Mouse (Mus musculus): ENCODE measurements around the gene Ccdc191. TPM values are rescaled to one million over a fixed set of nuclear protein-coding genes. Genes with fewer than 3 reads are reported as not detected.

Ccdc191 gene
- polyA plus RNA-seq, 1 experiment from 2014 or later, result 14.4 TPM

DNA sequence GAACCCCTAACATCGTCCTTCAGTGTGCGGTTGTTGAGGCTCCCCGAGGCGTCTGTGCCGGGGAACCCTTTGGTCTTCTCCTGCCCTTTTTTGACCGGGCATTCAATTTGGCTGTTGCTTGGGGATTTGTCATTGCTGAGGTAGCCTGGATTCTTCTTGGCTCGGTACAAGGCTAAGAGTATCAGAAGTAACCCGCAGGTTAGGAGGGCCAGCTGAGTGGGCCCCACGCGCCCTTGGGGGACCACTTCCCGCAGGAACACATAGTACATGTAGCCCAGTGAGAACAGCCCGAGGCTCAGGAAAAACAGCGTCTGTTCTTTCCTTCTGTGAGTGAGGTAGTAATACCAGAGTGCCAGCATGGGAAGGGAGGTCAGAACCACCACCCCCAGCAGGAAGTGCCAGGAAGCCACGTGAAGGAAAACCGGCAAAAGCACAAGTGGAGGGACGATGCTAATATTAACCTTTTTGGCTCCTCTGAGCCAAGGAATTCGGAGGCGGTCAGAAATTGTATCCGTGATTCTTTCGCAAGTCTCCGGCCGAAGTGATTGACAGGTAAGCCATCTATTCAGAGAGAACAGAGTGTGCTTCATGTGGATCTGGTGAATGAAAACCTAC, 84.1 kb downstream of the Ccdc191 start:
- H3K27me3 ChIP-seq (ENCODE audit: control insufficient read depth, insufficient read depth, low read length), result no peaks in the 10 kb centered on the region
- H3K9me3 ChIP-seq (ENCODE audit: control insufficient read depth, low read length), result no peaks in the 10 kb centered on the region
- 88% methylated on average over 22 of the region's 22 CpGs for WGBS
- ATAC-seq (ENCODE audit: insufficient number of reproducible peaks, low FRiP score, low TSS enrichment, low read depth) (no peak), DNase-seq (ENCODE audit: low spot score) (no peak)
- no peak overlapping the region for H3K9ac ChIP-seq (ENCODE audit: low read length)
- H3K36me3 ChIP-seq (ENCODE audit: control insufficient read depth, insufficient read depth, low read length), result no peaks in the 10 kb centered on the region
- no peaks in the 10 kb centered on the region for H3K4me1 ChIP-seq (ENCODE audit: control insufficient read depth, insufficient read depth, low read length)
- H3K27ac ChIP-seq (replicated peaks; ENCODE audit: low read depth, low read length), result no peak overlapping the region
- no peak overlapping the region for H3K4me2 ChIP-seq (ENCODE audit: low read depth, severe bottlenecking)
- H3K4me3 ChIP-seq (ENCODE audit: low read depth, low read length), result no peak overlapping the region

DNA sequence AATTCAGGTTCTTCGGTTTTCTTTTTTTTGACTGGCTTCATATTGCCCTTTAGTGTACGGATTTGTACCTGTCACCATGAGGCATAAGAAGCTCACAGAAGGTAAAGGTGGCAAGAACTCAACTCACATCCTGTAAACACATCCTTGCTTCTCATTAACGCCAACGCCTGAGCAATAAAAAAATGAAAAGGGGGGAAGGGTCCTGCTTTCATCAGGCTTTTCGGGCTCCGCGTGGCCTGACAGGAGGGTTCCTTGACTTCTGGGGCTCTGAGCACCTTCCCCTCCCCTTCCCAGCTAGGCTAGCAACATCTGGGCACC, 89.4 kb downstream of the Ccdc191 start:
- 0 out of 2 replicates have a peak, but pooled peaks cover 3% of the 10 kb centered on the region for H3K27me3 ChIP-seq (ENCODE audit: control insufficient read depth, insufficient read depth, low read length)
- peak overlapping the region; percentile 64 for H3K4me3 ChIP-seq (ENCODE audit: low read depth, low read length)
- DNase-seq (ENCODE audit: low spot score), result no peak
- peak overlapping the region; percentile 100 for H3K4me2 ChIP-seq (ENCODE audit: low read depth, severe bottlenecking)
- H3K27ac ChIP-seq (replicated peaks; ENCODE audit: low read depth, low read length), result no peak overlapping the region
- H3K9ac ChIP-seq (ENCODE audit: low read length), result peak overlapping the region; percentile 45; the same call in 1 of the 2 replicates
- no peaks in the 10 kb centered on the region for H3K9me3 ChIP-seq (ENCODE audit: control insufficient read depth, low read length)
- H3K4me1 ChIP-seq (ENCODE audit: control insufficient read depth, insufficient read depth, low read length), result 0 out of 2 replicates have a peak, but pooled peaks cover 5% of the 10 kb centered on the region
- ATAC-seq (ENCODE audit: insufficient number of reproducible peaks, low FRiP score, low TSS enrichment, low read depth), result no peak
- 16% methylated on average over 7 of the region's 7 CpGs for WGBS
- no peaks in the 10 kb centered on the region for H3K36me3 ChIP-seq (ENCODE audit: control insufficient read depth, insufficient read depth, low read length)

DNA sequence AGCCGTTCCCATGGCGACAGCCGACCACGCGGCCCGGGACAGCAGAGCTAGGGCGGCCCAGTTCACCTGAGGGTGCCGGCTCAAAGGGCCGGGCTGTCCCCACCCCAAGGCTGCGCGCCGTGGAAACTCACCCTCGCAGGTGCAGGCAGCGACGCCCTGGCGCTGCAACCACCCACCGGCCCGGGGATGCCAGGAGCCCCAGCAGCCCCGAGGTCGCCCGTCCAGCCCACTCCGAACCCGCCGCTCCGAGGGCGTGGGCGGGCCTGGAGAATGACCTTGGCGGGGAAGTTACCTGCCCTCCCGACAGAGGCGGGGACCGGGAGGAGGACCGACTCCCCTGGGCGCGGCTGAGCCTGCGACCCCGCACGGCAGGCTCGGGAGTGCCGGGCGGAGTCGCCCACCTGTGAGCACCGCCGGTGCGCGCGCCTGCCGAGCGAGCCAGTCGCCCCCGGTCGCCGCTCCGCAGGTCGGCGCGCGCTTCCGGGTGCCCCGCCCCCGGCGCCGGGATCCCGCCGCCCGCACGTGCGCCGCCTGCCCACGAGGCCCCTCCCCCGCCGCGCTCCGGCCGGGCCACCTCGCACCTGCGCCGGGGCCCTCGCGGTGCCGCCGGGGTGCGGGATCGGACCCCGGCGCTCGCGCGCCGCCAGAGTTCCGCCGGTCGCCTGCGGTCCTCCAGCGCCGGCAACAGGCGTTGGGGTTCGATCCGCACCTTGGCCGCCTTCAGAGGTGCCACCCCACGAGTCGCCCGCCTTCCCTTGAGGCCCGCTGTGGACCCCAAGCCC, 89.9 kb downstream of the Ccdc191 start, which contains the start of gene Zdhhc23:
Gene Zdhhc23 (minus strand): TSS at position 464 of the 782 bp plus-strand sequence.
- Histone ChIP-seq H3K9me3 (ENCODE audit: control insufficient read depth, low read length) (no peaks in the 10 kb centered on the region), H3K4me2 (ENCODE audit: low read depth, severe bottlenecking) (peak within 1 kb of the TSS; percentile 100), H3K4me3 (ENCODE audit: low read depth, low read length) (peak within 1 kb of the TSS; percentile 64), H3K9ac (ENCODE audit: low read length) (peak within 1 kb of the TSS; percentile 45), H3K36me3 (ENCODE audit: control insufficient read depth, insufficient read depth, low read length) (no peaks in the 10 kb centered on the region), H3K27ac (replicated peaks; ENCODE audit: low read depth, low read length) (no peak within 1 kb of the TSS), H3K27me3 (ENCODE audit: control insufficient read depth, insufficient read depth, low read length) (0 out of 2 replicates have a peak, but pooled peaks cover 3% of the 10 kb centered on the region), H3K4me1 (ENCODE audit: control insufficient read depth, insufficient read depth, low read length) (0 out of 2 replicates have a peak, but pooled peaks cover 5% of the 10 kb centered on the region)
- peak; percentile 87 for ATAC-seq (ENCODE audit: insufficient number of reproducible peaks, low FRiP score, low TSS enrichment, low read depth)
- under 1% methylated on average over 65 of the region's 103 CpGs for whole genome bisulfite sequencing
- DNase-seq (ENCODE audit: low spot score), result peak; percentile 81

DNA sequence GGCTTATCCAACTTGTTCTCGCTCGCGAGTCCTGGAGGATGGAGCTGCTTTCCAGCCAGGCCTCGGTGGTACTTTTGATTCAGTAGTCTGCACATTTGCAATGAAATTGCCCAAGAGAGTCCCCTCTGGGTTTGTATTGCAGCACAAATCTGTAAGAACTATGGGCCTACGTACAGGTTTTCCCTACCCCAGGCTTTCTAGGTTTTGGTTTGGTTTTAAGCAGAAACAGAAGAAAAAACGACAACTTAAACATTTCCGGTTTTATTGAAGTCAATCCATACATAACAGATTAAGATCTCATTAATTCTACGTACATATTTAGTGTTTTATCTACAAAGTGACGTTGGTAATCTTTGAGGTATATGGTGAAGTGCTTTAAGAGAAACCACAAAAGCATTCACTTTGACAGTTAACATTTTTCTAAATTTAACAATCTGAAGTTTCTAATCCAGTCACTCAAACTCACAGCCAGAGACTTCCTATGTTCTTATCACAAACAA, 90.6 kb downstream of the Ccdc191 start:
- H3K27ac ChIP-seq (replicated peaks; ENCODE audit: low read depth, low read length), result no peak overlapping the region
- no peak for ATAC-seq (ENCODE audit: insufficient number of reproducible peaks, low FRiP score, low TSS enrichment, low read depth)

DNA sequence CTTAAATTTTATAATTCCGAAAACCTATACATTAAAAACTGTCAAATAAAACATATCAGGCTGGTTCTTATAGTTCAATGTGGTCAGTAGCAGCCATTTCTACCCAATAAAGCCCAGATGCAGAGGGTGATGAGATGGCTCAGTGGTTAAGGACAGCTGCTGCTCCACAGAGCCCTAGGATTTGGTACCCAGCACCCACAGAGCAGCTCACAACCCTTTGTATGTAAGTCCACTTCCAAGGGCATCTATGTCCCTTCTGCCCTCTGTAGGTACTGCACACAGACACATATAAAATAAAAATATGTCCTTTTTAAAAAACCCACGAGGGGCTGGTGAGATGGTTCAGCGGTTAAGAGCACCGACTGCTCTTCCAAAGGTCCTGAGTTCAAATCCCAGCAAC, 96.7 kb downstream of the Ccdc191 start:
- ATAC-seq (ENCODE audit: insufficient number of reproducible peaks, low FRiP score, low TSS enrichment, low read depth) (no peak), DNase-seq (ENCODE audit: low spot score) (no peak)
- WGBS, result 96% methylated on average over 4 of the region's 4 CpGs
- Histone ChIP-seq H3K9ac (ENCODE audit: low read length) (no peak overlapping the region), H3K4me1 (ENCODE audit: control insufficient read depth, insufficient read depth, low read length) (no peaks in the 10 kb centered on the region), H3K27me3 (ENCODE audit: control insufficient read depth, insufficient read depth, low read length) (no peaks in the 10 kb centered on the region), H3K36me3 (ENCODE audit: control insufficient read depth, insufficient read depth, low read length) (no peaks in the 10 kb centered on the region), H3K4me3 (ENCODE audit: low read depth, low read length) (no peak overlapping the region), H3K27ac (replicated peaks; ENCODE audit: low read depth, low read length) (no peak overlapping the region), H3K9me3 (ENCODE audit: control insufficient read depth, low read length) (no peaks in the 10 kb centered on the region), H3K4me2 (ENCODE audit: low read depth, severe bottlenecking) (no peak overlapping the region)

More for the DNA sequence above, 90.6 kb downstream of the Ccdc191 start:
- Histone ChIP-seq H3K4me1 (ENCODE audit: control insufficient read depth, insufficient read depth, low read length) (0 out of 2 replicates have a peak, but pooled peaks cover 5% of the 10 kb centered on the region), H3K4me2 (ENCODE audit: low read depth, severe bottlenecking) (peak overlapping the region; percentile 100), H3K9me3 (ENCODE audit: control insufficient read depth, low read length) (no peaks in the 10 kb centered on the region), H3K36me3 (ENCODE audit: control insufficient read depth, insufficient read depth, low read length) (no peaks in the 10 kb centered on the region), H3K4me3 (ENCODE audit: low read depth, low read length) (peak overlapping the region; percentile 64), H3K9ac (ENCODE audit: low read length) (peak overlapping the region; percentile 45), H3K27me3 (ENCODE audit: control insufficient read depth, insufficient read depth, low read length) (0 out of 2 replicates have a peak, but pooled peaks cover 3% of the 10 kb centered on the region)
- WGBS, result 28% methylated on average over 9 of the region's 9 CpGs
- no peak for DNase-seq (ENCODE audit: low spot score)

DNA sequence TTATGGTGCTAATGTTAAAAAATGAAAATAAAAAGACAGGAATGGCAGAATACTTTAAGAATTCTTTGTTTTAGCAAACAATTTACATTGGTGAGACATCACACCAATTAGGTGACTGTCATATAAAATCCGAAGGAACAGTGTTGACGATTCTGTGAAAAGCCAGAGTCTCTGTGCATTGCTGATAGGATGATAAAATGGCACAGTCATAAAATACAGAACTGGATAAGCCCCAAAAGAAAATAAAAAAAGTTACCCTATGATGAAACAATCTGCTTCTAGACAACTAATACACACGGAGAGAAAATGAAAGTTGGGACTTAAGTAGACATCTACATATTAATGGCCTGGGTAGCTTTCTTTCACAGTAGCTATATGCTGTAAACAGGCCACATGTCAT, 105.0 kb downstream of the Ccdc191 start:
- no peak overlapping the region for H3K27ac ChIP-seq (replicated peaks; ENCODE audit: low read depth, low read length)
- H3K4me1 ChIP-seq (ENCODE audit: control insufficient read depth, insufficient read depth, low read length), result no peaks in the 10 kb centered on the region
- 84% methylated on average over 3 of the region's 3 CpGs for WGBS
- ATAC-seq (ENCODE audit: insufficient number of reproducible peaks, low FRiP score, low TSS enrichment, low read depth) (no peak), DNase-seq (ENCODE audit: low spot score) (no peak)
- H3K36me3 ChIP-seq (ENCODE audit: control insufficient read depth, insufficient read depth, low read length), result no peaks in the 10 kb centered on the region
- H3K9ac ChIP-seq (ENCODE audit: low read length), result no peak overlapping the region
- H3K4me2 ChIP-seq (ENCODE audit: low read depth, severe bottlenecking), result no peak overlapping the region
- no peaks in the 10 kb centered on the region for H3K27me3 ChIP-seq (ENCODE audit: control insufficient read depth, insufficient read depth, low read length)
- no peak overlapping the region for H3K4me3 ChIP-seq (ENCODE audit: low read depth, low read length)
- H3K9me3 ChIP-seq (ENCODE audit: control insufficient read depth, low read length), result no peaks in the 10 kb centered on the region

DNA sequence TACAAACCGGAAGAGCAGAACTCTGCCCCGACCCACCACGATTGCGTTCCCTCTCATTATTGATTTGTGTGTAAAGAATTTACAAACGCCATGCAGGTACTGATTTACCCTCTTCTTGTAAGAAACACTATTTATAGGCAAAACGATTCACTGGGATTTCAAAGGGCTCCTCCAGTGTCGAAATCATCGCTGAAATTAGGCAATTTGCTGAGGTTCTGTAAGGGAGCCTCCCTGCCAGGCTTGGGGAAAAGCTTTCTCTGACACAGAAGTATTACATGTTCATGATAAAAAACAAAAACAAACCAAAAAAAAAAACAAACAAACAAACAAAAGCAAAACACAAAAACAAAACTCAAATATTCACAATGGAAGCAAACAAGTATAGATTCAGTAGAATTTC, 109.5 kb downstream of the Ccdc191 start:
- DNase-seq (ENCODE audit: low spot score) (no peak), ATAC-seq (ENCODE audit: insufficient number of reproducible peaks, low FRiP score, low TSS enrichment, low read depth) (no peak)
- Histone ChIP-seq H3K27ac (replicated peaks; ENCODE audit: low read depth, low read length) (no peak overlapping the region), H3K4me2 (ENCODE audit: low read depth, severe bottlenecking) (no peak overlapping the region), H3K36me3 (ENCODE audit: control insufficient read depth, insufficient read depth, low read length) (no peaks in the 10 kb centered on the region), H3K9ac (ENCODE audit: low read length) (no peak overlapping the region), H3K4me1 (ENCODE audit: control insufficient read depth, insufficient read depth, low read length) (no peaks in the 10 kb centered on the region), H3K27me3 (ENCODE audit: control insufficient read depth, insufficient read depth, low read length) (no peaks in the 10 kb centered on the region), H3K4me3 (ENCODE audit: low read depth, low read length) (no peak overlapping the region), H3K9me3 (ENCODE audit: control insufficient read depth, low read length) (no peaks in the 10 kb centered on the region)
- WGBS, result 81% methylated on average over 8 of the region's 8 CpGs

DNA sequence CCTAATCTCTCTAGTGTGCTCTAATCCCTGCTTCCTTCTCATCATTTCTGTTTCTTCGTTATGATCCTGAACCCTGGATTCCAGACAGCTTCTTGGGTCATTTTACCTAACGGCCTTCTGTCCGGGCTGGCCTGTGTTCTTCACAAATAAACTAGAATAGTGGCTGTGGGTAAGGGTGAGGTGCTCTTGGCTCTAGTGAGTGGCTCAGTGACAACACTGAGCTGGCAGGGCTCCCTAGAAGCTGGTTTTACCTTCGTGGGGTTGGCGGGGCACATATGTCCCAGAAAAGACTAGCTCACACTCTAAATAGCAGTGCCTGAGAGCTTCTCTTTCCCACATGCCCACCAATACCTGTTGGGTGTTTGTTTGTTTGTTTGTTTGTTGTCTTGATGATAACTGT, 109.9 kb downstream of the Ccdc191 start:
- no peak overlapping the region for H3K4me2 ChIP-seq (ENCODE audit: low read depth, severe bottlenecking)
- ATAC-seq (ENCODE audit: insufficient number of reproducible peaks, low FRiP score, low TSS enrichment, low read depth) (no peak), DNase-seq (ENCODE audit: low spot score) (no peak)
- H3K36me3 ChIP-seq (ENCODE audit: control insufficient read depth, insufficient read depth, low read length), result no peaks in the 10 kb centered on the region
- no peaks in the 10 kb centered on the region for H3K4me1 ChIP-seq (ENCODE audit: control insufficient read depth, insufficient read depth, low read length)
- H3K27me3 ChIP-seq (ENCODE audit: control insufficient read depth, insufficient read depth, low read length), result no peaks in the 10 kb centered on the region
- H3K9ac ChIP-seq (ENCODE audit: low read length), result no peak overlapping the region
- H3K27ac ChIP-seq (replicated peaks; ENCODE audit: low read depth, low read length), result no peak overlapping the region
- H3K9me3 ChIP-seq (ENCODE audit: control insufficient read depth, low read length), result no peaks in the 10 kb centered on the region
- 72% methylated on average over 5 of the region's 5 CpGs for WGBS
- H3K4me3 ChIP-seq (ENCODE audit: low read depth, low read length), result no peak overlapping the region
